Mouse (Mus musculus): ENCODE results near the gene Cadps2. TPM values are rescaled to one million over a fixed set of nuclear protein-coding genes. Genes with fewer than 3 reads are reported as not detected.

Cadps2 gene
- total and polyA plus RNA-seq, 2 experiments from 2014 or later: 7.3 to 23.0 TPM

DNA sequence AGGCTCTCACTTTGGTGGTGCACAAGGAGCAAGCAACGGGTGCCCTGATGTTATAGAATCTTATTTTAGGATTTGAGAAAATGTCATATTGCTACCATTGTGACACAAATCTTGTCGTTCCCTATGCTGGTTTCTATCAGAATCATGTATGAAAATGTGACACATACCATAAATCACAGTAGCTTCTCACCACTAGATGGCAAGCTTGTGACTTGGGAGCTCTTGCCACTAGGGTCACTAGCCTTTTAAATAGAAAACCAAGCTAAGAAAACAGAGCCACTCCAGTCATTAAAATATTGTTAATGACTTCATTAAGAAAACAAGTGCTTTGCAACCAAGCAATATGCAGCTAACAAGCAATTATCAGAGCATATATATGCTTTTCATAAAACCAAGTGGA is 81.0 kb downstream of the Cadps2 start:
- no peak overlapping the region for H3K4me2 ChIP-seq (ENCODE audit: low read depth, low read length, poor library complexity, severe bottlenecking)
- H3K27ac ChIP-seq (ENCODE audit: low read depth, low read length): no peak overlapping the region
- H3K4me3 ChIP-seq (ENCODE audit: low read depth, low read length): no peak overlapping the region
- H3K9me3 ChIP-seq (ENCODE audit: low read length): no peaks in the 10 kb centered on the region
- ATAC-seq (ENCODE audit: low FRiP score) (no peak), DNase-seq (ENCODE audit: low spot score) (peak; percentile 47)
- no peak overlapping the region for H3K9ac ChIP-seq (replicated peaks; ENCODE audit: low read length, poor library complexity, severe bottlenecking)
- no peaks in the 10 kb centered on the region for H3K36me3 ChIP-seq (ENCODE audit: insufficient read depth, low read length)
- 82% methylated on average over 2 of the region's 2 CpGs for WGBS
- H3K27me3 ChIP-seq (ENCODE audit: insufficient read depth, low read length): no peaks in the 10 kb centered on the region
- TF ChIP-seq CTCF (IDR thresholded peaks at IDR 0.05): peak; percentile 62
- H3K4me1 ChIP-seq (ENCODE audit: insufficient read depth, low read length): no peaks in the 10 kb centered on the region

DNA sequence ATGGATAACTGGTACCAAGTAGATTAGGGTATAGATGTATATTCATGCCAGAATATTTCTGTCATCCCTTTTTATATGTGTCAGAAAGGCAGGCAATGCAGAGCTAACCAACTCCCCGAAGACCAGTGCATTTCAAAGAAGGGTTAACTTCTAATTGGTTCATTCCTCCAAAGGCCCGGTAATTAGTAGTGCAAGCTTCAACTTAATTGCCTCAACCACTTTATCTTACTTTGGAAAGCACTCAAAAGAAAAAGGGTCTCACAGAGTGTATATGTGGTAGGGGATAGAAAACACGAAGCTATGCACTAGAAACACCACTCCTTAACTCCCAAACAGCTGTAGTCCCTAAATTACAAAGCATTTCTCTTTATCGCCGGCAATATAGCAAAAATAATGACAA is 90.4 kb downstream of the Cadps2 start:
- no peak overlapping the region for H3K9ac ChIP-seq (replicated peaks; ENCODE audit: low read length, poor library complexity, severe bottlenecking)
- no peaks in the 10 kb centered on the region for H3K36me3 ChIP-seq (ENCODE audit: insufficient read depth, low read length)
- H3K4me1 ChIP-seq (ENCODE audit: insufficient read depth, low read length): no peaks in the 10 kb centered on the region
- H3K4me3 ChIP-seq (ENCODE audit: low read depth, low read length): no peak overlapping the region
- ATAC-seq (ENCODE audit: low FRiP score) (no peak), DNase-seq (ENCODE audit: low spot score) (peak; percentile 37)
- WGBS: 85% methylated on average over 5 of the region's 5 CpGs
- H3K27ac ChIP-seq (ENCODE audit: low read depth, low read length): no peak overlapping the region
- H3K4me2 ChIP-seq (ENCODE audit: low read depth, low read length, poor library complexity, severe bottlenecking): no peak overlapping the region
- H3K9me3 ChIP-seq (ENCODE audit: low read length): no peaks in the 10 kb centered on the region
- no peaks in the 10 kb centered on the region for H3K27me3 ChIP-seq (ENCODE audit: insufficient read depth, low read length)
- TF ChIP-seq CTCF (IDR thresholded peaks at IDR 0.05): no peak

DNA sequence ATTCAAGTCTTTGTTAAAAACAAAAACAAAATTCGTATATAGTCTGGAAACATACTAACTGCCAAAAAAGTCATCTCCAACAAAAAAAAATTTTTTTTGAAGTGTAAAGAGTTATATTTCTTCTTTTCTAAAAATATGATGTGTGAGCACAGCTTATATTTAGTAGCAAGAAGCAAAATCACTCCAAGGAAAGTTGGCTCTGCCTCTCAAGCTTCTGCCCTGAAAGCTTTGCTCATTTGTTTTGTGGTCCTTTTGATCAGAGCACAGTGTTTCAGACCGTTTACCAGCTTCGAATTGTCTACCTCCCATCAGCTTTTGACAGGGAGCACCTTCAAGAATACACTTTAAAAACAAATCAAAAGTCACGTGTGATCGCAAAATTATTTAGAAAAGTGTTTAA is 99.2 kb downstream of the Cadps2 start:
- Histone ChIP-seq H3K4me1 (ENCODE audit: insufficient read depth, low read length) (no peaks in the 10 kb centered on the region), H3K27me3 (ENCODE audit: insufficient read depth, low read length) (no peaks in the 10 kb centered on the region), H3K4me3 (ENCODE audit: low read depth, low read length) (no peak overlapping the region), H3K36me3 (ENCODE audit: insufficient read depth, low read length) (no peaks in the 10 kb centered on the region), H3K9ac (replicated peaks; ENCODE audit: low read length, poor library complexity, severe bottlenecking) (no peak overlapping the region), H3K9me3 (ENCODE audit: low read length) (no peaks in the 10 kb centered on the region), H3K27ac (ENCODE audit: low read depth, low read length) (no peak overlapping the region), H3K4me2 (ENCODE audit: low read depth, low read length, poor library complexity, severe bottlenecking) (no peak overlapping the region)
- ATAC-seq (ENCODE audit: low FRiP score) (no peak), DNase-seq (ENCODE audit: low spot score) (no peak)
- WGBS: 72% methylated on average over 5 of the region's 5 CpGs
- TF ChIP-seq CTCF (IDR thresholded peaks at IDR 0.05): no peak

DNA sequence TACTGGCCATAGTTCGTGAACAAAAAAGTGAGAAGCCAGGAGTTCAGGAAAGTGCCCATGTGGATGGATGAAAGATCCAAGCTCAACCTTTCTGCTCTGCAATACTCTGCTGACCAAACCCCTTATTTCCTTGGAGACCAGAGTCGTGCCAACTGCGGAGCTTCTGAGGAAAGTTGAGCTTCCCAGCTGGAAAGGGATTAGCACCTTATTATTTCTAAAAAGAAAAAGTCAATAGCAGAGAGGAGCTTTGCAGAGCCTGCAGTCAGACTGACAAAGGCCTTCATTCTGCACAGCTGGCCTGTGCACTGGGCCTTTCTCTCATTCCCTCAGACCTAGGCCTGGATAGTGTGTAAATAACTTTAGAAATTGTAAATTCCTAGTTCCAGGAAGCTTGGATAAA is 106.5 kb downstream of the Cadps2 start:
- 11% methylated on average over 3 of the region's 3 CpGs for WGBS
- no peak for DNase-seq (ENCODE audit: low spot score)
- H3K27me3 ChIP-seq (ENCODE audit: insufficient read depth, low read length): no peaks in the 10 kb centered on the region
- H3K9ac ChIP-seq (replicated peaks; ENCODE audit: low read length, poor library complexity, severe bottlenecking): no peak overlapping the region
- no peak overlapping the region for H3K4me2 ChIP-seq (ENCODE audit: low read depth, low read length, poor library complexity, severe bottlenecking)
- ATAC-seq (ENCODE audit: low FRiP score): 0 out of 2 replicates have a peak, but pooled peaks have one; percentile 24
- H3K4me1 ChIP-seq (ENCODE audit: insufficient read depth, low read length): no peaks in the 10 kb centered on the region
- H3K9me3 ChIP-seq (ENCODE audit: low read length): no peaks in the 10 kb centered on the region
- H3K4me3 ChIP-seq (ENCODE audit: low read depth, low read length): no peak overlapping the region
- no peak for TF ChIP-seq CTCF (IDR thresholded peaks at IDR 0.05)
- H3K27ac ChIP-seq (ENCODE audit: low read depth, low read length): no peak overlapping the region
- no peaks in the 10 kb centered on the region for H3K36me3 ChIP-seq (ENCODE audit: insufficient read depth, low read length)

DNA sequence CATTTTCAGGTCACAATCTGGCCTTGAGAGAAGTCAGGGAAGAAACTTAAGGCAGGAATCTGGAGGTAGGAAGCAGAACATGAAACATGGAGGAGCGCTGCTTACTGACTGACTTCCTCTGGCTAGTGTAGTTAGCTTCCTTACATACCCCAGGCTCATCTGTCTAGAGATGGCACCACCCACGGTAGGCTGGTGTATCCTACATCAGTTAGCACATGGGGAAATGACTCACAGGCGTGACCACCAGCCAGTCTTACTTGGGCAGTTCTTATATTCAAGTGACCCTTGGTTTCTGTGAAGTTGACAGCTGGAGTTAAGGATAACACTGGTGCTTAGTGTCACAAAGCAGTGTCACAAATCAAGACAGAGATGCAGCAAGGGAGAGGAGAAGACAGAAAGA is 110.6 kb downstream of the Cadps2 start:
- 82% methylated on average over 3 of the region's 3 CpGs for WGBS
- ATAC-seq (ENCODE audit: low FRiP score): no peak
- H3K36me3 ChIP-seq (ENCODE audit: insufficient read depth, low read length): no peaks in the 10 kb centered on the region
- TF ChIP-seq CTCF (IDR thresholded peaks at IDR 0.05): no peak
- no peaks in the 10 kb centered on the region for H3K9me3 ChIP-seq (ENCODE audit: low read length)
- H3K9ac ChIP-seq (replicated peaks; ENCODE audit: low read length, poor library complexity, severe bottlenecking): no peak overlapping the region
- no peak overlapping the region for H3K27ac ChIP-seq (ENCODE audit: low read depth, low read length)
- no peak overlapping the region for H3K4me2 ChIP-seq (ENCODE audit: low read depth, low read length, poor library complexity, severe bottlenecking)
- H3K4me3 ChIP-seq (ENCODE audit: low read depth, low read length): no peak overlapping the region
- H3K27me3 ChIP-seq (ENCODE audit: insufficient read depth, low read length): no peaks in the 10 kb centered on the region
- H3K4me1 ChIP-seq (ENCODE audit: insufficient read depth, low read length): no peaks in the 10 kb centered on the region
- DNase-seq (ENCODE audit: low spot score): no peak

DNA sequence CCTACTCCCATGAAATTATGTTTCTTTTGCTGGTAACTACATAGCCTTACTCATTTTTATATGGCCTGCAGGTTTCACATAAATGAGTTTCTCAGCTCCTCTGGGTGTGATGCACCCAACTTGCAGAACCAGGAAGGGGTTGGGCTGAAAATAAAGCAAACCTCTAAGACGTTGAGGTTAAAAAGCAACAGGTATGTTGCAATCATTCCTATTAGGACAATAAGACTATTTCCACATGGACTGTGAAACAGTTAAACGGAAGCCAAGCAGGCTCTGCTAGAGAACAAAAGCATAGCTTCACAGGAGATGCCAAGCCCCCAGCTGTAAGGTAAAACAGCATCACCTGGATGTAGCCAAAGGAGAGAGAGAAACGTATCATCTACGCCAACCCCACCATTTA is 115.5 kb downstream of the Cadps2 start:
- no peak overlapping the region for H3K27ac ChIP-seq (ENCODE audit: low read depth, low read length)
- no peak overlapping the region for H3K4me2 ChIP-seq (ENCODE audit: low read depth, low read length, poor library complexity, severe bottlenecking)
- no peaks in the 10 kb centered on the region for H3K9me3 ChIP-seq (ENCODE audit: low read length)
- no peaks in the 10 kb centered on the region for H3K4me1 ChIP-seq (ENCODE audit: insufficient read depth, low read length)
- H3K9ac ChIP-seq (replicated peaks; ENCODE audit: low read length, poor library complexity, severe bottlenecking): no peak overlapping the region
- ATAC-seq (ENCODE audit: low FRiP score) (no peak), DNase-seq (ENCODE audit: low spot score) (no peak)
- H3K27me3 ChIP-seq (ENCODE audit: insufficient read depth, low read length): no peaks in the 10 kb centered on the region
- H3K36me3 ChIP-seq (ENCODE audit: insufficient read depth, low read length): no peaks in the 10 kb centered on the region
- H3K4me3 ChIP-seq (ENCODE audit: low read depth, low read length): no peak overlapping the region
- WGBS: 86% methylated on average over 4 of the region's 4 CpGs
- no peak for TF ChIP-seq CTCF (IDR thresholded peaks at IDR 0.05)

Measured in midbrain, postnatal 0 days (tissue).